Mouse (Mus musculus): ENCODE data around the gene Lhpp. TPM values are rescaled to one million over a fixed set of nuclear protein-coding genes. Genes with fewer than 3 reads are reported as not detected.

Lhpp gene
- polyA plus RNA-seq, 1 experiment from 2014 or later, result 32.1 TPM

GRCm38 (mm10) chr7:132703515-132704309 lies 93.3 kb downstream of the Lhpp start:
- 90% methylated on average over 9 of the region's 9 CpGs for WGBS
- no peak overlapping the region for H3K4me3 ChIP-seq

DNA sequence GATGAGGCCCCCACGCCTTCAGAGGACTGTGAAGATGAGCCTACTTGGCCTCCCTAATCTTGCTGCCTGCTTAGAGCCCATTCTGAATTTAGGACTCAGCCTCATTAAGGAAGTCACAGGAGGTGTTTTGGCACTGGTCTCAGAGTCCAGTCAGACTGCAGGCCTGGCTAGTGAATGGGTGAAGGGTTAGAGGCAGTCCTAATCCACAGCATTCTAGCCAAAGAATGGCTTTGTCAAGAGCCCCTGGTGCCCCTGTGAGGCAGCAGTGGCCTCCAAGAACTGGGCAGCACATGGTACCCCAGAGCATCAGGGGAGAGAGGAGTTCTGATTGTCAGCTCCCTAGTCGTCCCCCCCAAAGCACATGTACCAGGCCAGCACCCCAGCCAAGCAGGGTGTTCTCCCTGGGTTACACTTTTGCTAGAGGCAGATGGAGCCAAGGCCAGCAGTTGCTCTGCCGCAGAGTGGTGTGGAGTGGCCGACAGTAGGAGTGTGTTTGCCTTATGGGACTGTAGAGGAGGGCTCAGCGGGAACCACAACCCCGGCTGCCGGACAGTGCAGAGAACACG lies 94.0 kb downstream of the Lhpp start:
- no peaks in the 10 kb centered on the region for H3K4me1 ChIP-seq (replicated peaks)
- WGBS, result 88% methylated on average over 8 of the region's 8 CpGs
- ATAC-seq (ENCODE audit: low read depth), result no peak
- no peaks in the 10 kb centered on the region for H3K27me3 ChIP-seq
- H3K9ac ChIP-seq, result no peak overlapping the region
- no peak overlapping the region for H3K4me3 ChIP-seq
- H3K4me2 ChIP-seq, result no peak overlapping the region
- H3K9me3 ChIP-seq, result no peaks in the 10 kb centered on the region
- no peak overlapping the region for H3K27ac ChIP-seq (replicated peaks)
- 0 out of 2 replicates have a peak, but pooled peaks cover 2% of the 10 kb centered on the region for H3K36me3 ChIP-seq

More at GRCm38 (mm10) chr7:132703515-132704309, 93.3 kb downstream of the Lhpp start:
- no peak overlapping the region for H3K4me2 ChIP-seq
- H3K27ac ChIP-seq (replicated peaks), result no peak overlapping the region
- ATAC-seq (ENCODE audit: low read depth), result no peak
- 0 out of 2 replicates have a peak, but pooled peaks cover 4% of the 10 kb centered on the region for H3K4me1 ChIP-seq (replicated peaks)
- H3K9me3 ChIP-seq, result no peaks in the 10 kb centered on the region
- 0 out of 2 replicates have a peak, but pooled peaks cover 2% of the 10 kb centered on the region for H3K36me3 ChIP-seq
- no peak overlapping the region for H3K9ac ChIP-seq
- H3K27me3 ChIP-seq, result no peaks in the 10 kb centered on the region

DNA sequence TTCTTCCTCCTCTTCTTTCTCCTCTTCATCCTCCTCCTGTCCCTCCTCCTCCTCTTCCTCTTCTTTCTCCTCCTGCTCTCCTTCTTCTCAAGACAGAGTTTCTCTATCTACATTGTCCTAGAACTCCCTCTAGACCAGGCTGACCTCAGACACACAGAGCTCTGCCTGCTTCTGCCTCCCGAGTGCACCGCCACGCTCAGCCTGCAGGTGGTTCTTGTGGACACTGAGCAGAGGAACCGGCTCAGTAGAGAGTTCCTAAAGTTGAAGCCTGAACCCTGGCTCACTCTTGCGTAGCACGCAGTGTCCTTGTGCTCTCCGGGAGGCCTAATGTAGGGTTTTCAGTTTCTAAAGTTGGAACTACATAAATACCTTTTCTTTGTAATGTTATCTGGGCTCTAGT lies 94.7 kb downstream of the Lhpp start:
- Histone ChIP-seq H3K4me2 (no peak overlapping the region), H3K9ac (no peak overlapping the region), H3K9me3 (no peaks in the 10 kb centered on the region), H3K4me1 (replicated peaks) (no peaks in the 10 kb centered on the region), H3K27me3 (no peaks in the 10 kb centered on the region), H3K36me3 (0 out of 2 replicates have a peak, but pooled peaks cover 2% of the 10 kb centered on the region), H3K4me3 (no peak overlapping the region), H3K27ac (replicated peaks) (no peak overlapping the region)
- WGBS, result 90% methylated on average over 7 of the region's 7 CpGs
- no peak for ATAC-seq (ENCODE audit: low read depth)

GRCm38 (mm10) chr7:132711579-132711978 lies 101.1 kb downstream of the Lhpp start:
- no peak overlapping the region for H3K9ac ChIP-seq

DNA sequence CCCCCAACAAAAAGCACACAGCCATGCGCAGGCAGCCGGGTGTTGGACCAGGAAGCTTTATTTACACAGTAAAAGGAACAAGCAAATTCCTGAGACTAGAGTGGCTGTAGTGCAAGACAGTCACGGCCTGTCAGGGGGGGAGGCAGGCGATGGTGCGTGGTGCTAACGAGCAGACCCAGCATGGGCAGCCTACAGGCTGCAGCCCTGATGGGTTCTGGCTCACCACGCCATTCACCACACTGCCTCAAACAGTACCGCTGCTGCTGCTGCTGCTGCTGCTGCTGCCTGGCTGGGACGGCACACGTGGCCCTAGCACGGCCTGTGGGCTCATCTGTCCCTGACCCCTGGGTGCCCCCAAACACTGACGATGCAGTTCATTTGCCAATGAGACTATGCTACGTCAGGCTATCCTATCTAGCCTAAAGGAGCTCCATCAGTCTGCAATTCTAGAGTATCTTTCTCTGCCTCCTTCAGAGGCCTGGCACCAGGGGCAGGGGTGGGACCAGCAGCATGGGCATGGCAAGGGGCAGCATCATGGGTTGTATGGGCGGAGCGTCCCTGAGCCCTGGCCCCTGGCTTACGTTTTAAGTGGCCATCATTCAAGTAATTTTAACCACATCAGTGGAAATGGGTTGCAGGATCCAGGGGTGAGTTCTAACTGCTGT lies 101.7 kb downstream of the Lhpp start:
- no peak overlapping the region for H3K9ac ChIP-seq
- H3K4me2 ChIP-seq, result no peak overlapping the region
- no peaks in the 10 kb centered on the region for H3K9me3 ChIP-seq
- no peak overlapping the region for H3K4me3 ChIP-seq
- peaks cover 40% of the 10 kb centered on the region for H3K4me1 ChIP-seq (replicated peaks)
- peak; percentile 66 for ATAC-seq (ENCODE audit: low read depth)
- 0 out of 2 replicates have a peak overlapping the region, but pooled peaks have one; percentile 33 for H3K27ac ChIP-seq (replicated peaks)
- H3K36me3 ChIP-seq, result peaks cover 8% of the 10 kb centered on the region; the same call in 1 of the 2 replicates
- 32% methylated on average over 16 of the region's 16 CpGs for WGBS
- no peaks in the 10 kb centered on the region for H3K27me3 ChIP-seq

More at GRCm38 (mm10) chr7:132711579-132711978, 101.1 kb downstream of the Lhpp start:
- H3K27ac ChIP-seq (replicated peaks), result 0 out of 2 replicates have a peak overlapping the region, but pooled peaks have one; percentile 33
- H3K9me3 ChIP-seq, result no peaks in the 10 kb centered on the region
- peaks cover 40% of the 10 kb centered on the region for H3K4me1 ChIP-seq (replicated peaks)
- no peak for ATAC-seq (ENCODE audit: low read depth)
- 83% methylated on average over 9 of the region's 9 CpGs for WGBS
- H3K27me3 ChIP-seq, result no peaks in the 10 kb centered on the region
- no peak overlapping the region for H3K4me2 ChIP-seq
- H3K36me3 ChIP-seq, result peaks cover 8% of the 10 kb centered on the region; the same call in 1 of the 2 replicates
- H3K4me3 ChIP-seq, result no peak overlapping the region

DNA sequence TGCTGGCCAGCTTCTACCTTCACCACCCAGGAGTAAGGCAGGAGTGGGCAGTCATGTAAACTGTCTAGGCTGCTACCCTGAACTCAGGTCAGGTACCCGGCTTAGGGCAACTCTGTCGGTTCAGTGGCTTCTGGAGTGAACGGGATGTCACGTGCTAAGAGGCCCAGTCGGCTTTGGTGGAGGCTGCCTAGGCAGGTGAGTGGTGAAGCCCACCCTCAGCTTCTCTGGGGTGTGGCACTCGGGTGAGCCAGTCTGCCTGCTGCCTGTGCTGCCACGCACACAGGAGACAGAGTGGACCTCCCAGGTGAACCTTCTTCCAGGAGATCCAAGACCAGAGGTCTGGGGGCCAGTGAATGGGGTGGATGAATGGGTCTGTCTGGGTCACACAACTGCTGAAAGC lies 102.5 kb downstream of the Lhpp start:
- no peak for ATAC-seq (ENCODE audit: low read depth)
- peaks cover 40% of the 10 kb centered on the region for H3K4me1 ChIP-seq (replicated peaks)
- H3K4me2 ChIP-seq, result no peak overlapping the region
- H3K9me3 ChIP-seq, result no peaks in the 10 kb centered on the region
- peaks cover 8% of the 10 kb centered on the region; the same call in 1 of the 2 replicates for H3K36me3 ChIP-seq
- no peak overlapping the region for H3K4me3 ChIP-seq
- no peak overlapping the region for H3K9ac ChIP-seq
- no peak overlapping the region for H3K27ac ChIP-seq (replicated peaks)
- no peaks in the 10 kb centered on the region for H3K27me3 ChIP-seq
- WGBS, result 84% methylated on average over 7 of the region's 7 CpGs

DNA sequence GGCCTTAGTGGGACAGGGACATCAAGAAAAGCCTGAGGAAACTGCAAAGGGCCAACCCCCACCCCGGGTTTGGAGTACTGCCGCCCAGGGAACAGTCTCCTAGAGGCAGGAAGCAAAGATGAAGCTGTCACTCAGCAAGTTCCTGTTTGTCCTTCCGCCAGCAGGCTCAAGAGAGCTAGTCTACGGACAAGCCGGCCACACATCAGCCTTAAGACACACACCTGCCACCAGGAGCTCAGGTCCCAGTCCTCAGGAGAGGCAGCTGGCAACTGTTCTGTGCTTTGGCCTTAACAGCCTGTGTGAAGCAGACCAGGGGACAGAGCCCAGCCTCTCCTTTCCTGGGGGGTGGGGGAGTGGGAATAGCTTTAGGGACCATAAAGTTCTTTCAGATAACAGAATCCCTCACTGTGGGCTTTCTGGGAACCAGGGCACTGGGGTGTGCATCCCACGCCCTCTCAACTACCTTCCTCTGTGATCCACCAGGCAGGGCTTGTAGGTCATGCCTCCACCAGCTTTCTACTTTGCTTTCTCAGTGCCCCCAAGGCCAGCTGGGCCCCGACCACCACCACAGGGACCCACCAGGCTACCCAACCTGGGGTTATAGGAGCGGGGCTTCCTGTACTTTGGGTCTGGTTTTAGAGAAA lies 103.2 kb downstream of the Lhpp start:
- Histone ChIP-seq H3K4me3 (no peak overlapping the region), H3K9ac (no peak overlapping the region), H3K4me2 (no peak overlapping the region), H3K27me3 (no peaks in the 10 kb centered on the region), H3K36me3 (peaks cover 8% of the 10 kb centered on the region; the same call in 1 of the 2 replicates), H3K27ac (replicated peaks) (peak overlapping the region; percentile 57), H3K4me1 (replicated peaks) (peaks cover 40% of the 10 kb centered on the region), H3K9me3 (no peaks in the 10 kb centered on the region)
- 75% methylated on average over 8 of the region's 8 CpGs for WGBS
- ATAC-seq (ENCODE audit: low read depth), result no peak

- Histone ChIP-seq H3K4me2 (no peak overlapping the region), H3K4me1 (replicated peaks) (peaks cover 40% of the 10 kb centered on the region), H3K36me3 (peaks cover 8% of the 10 kb centered on the region; the same call in 1 of the 2 replicates), H3K9me3 (no peaks in the 10 kb centered on the region), H3K27ac (replicated peaks) (peak overlapping the region; percentile 57; the same call in 1 of the 2 replicates), H3K4me3 (no peak overlapping the region), H3K9ac (no peak overlapping the region), H3K27me3 (no peaks in the 10 kb centered on the region)
- 40% methylated on average over 6 of the region's 6 CpGs for WGBS
- ATAC-seq (ENCODE audit: low read depth), result 0 out of 2 replicates have a peak, but pooled peaks have one; percentile 21
Measured at GRCm38 (mm10) chr7:132714236-132714923, 103.9 kb downstream of the Lhpp start.

GRCm38 (mm10) chr7:132715259-132715658 lies 104.8 kb downstream of the Lhpp start:
- H3K4me2 ChIP-seq, result no peak overlapping the region
- no peaks in the 10 kb centered on the region for H3K9me3 ChIP-seq
- peak overlapping the region; percentile 57; the same call in 1 of the 2 replicates for H3K27ac ChIP-seq (replicated peaks)
- H3K4me1 ChIP-seq (replicated peaks), result peaks cover 44% of the 10 kb centered on the region
- peaks cover 8% of the 10 kb centered on the region; the same call in 1 of the 2 replicates for H3K36me3 ChIP-seq
- no peaks in the 10 kb centered on the region for H3K27me3 ChIP-seq
- H3K9ac ChIP-seq, result no peak overlapping the region
- H3K4me3 ChIP-seq, result no peak overlapping the region
- 97% methylated on average over 4 of the region's 4 CpGs for WGBS
- no peak for ATAC-seq (ENCODE audit: low read depth)

DNA sequence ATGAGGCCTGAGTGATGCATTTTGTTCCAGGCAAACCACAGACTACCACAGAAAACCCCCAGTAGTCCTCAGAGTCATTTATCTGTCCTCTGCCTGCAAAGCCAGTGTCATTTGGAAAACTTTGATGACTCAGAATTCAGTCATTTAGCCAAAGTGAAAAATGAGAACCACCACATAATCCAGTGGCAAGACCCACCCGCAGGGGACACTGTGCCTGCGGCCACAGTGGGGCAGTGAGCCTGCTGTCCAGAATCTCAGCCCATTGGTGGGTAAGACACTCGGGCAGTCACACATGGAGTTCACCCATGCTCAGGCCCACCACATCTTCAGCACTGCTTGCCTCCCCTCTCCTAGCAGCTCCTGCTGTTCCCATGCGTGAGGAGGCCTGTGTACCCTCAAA lies 109.1 kb downstream of the Lhpp start:
- ATAC-seq (ENCODE audit: low read depth), result no peak

DNA sequence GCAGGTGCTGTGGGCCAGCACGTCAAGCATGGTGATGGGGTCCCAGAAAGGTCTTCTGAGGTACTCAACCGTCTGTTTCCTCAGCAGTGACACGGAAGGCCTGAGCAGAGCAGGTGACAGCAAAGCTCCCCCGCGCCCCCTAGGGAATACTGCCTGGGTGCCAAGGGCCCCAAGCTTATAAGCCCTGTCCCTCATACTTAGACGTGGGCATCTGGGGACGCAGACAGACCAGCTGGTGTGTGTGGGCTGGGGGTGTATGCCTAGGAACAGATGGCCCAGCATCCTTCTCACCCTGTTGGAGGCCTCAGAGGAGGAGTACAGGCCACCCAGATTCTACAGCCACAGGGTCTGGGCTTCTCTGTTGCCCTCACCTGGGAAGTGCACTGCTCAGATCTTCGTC lies 110.1 kb downstream of the Lhpp start:
- H3K4me3 ChIP-seq, result no peak overlapping the region
- H3K4me2 ChIP-seq, result no peak overlapping the region
- 0 out of 2 replicates have a peak, but pooled peaks cover under 1% of the 10 kb centered on the region for H3K36me3 ChIP-seq
- WGBS, result 76% methylated on average over 8 of the region's 8 CpGs
- no peak for ATAC-seq (ENCODE audit: low read depth)
- no peak overlapping the region for H3K27ac ChIP-seq (replicated peaks)
- no peak overlapping the region for H3K9ac ChIP-seq
- no peaks in the 10 kb centered on the region for H3K9me3 ChIP-seq
- peaks cover 12% of the 10 kb centered on the region for H3K4me1 ChIP-seq (replicated peaks)
- H3K27me3 ChIP-seq, result no peaks in the 10 kb centered on the region

More for the DNA sequence above, 109.1 kb downstream of the Lhpp start:
- no peaks in the 10 kb centered on the region for H3K27me3 ChIP-seq
- 86% methylated on average over 4 of the region's 4 CpGs for WGBS
- no peak overlapping the region for H3K9ac ChIP-seq
- H3K4me1 ChIP-seq (replicated peaks), result peaks cover 20% of the 10 kb centered on the region
- H3K9me3 ChIP-seq, result no peaks in the 10 kb centered on the region
- no peak overlapping the region for H3K27ac ChIP-seq (replicated peaks)
- H3K36me3 ChIP-seq, result peaks cover 8% of the 10 kb centered on the region; the same call in 1 of the 2 replicates
- no peak overlapping the region for H3K4me2 ChIP-seq
- H3K4me3 ChIP-seq, result no peak overlapping the region
